Mouse (Mus musculus) brain, embryonic 14.5 days (tissue): ENCODE data around the gene Rdh19.

Source experiments
- CTCF ChIP-seq: fragments of 200-500 bp; IDR thresholded peaks from 2 replicates; pipeline ENCODE4 v1.5.1; 2012; ENCODE audit warnings: inconsistent platforms, mild to moderate bottlenecking, moderate library complexity, borderline replicate concordance; ENCODE audit not compliant: insufficient read depth, insufficient read length; ENCODE audit errors: extremely low read depth
- POLR2A ChIP-seq: fragments of 200-500 bp; IDR thresholded peaks from 2 replicates; pipeline ENCODE4 v1.6.1; 2012; ENCODE audit warnings: mild to moderate bottlenecking, inconsistent platforms, borderline replicate concordance; ENCODE audit not compliant: poor library complexity, insufficient read depth, insufficient read length, severe bottlenecking; ENCODE audit errors: extremely low read depth

DNA sequence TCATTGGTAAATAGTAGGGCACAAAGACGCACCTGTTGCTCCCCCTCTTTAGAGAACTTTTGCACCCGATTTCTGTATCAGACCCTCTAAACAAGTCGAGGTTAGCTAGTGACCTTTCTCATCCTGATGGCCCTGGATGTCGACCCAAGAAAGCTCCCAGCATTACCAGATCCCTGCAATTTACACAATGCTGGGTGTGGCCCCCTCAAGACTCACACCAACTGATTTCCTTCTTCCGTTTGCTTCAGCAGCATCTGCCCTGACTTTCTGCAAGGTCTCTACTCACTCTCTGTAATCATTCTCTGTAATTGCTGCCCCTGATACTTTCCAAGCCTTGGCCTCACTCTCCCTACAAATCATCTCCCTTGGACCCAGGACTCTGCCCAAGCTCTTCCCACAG, 47.0 kb downstream of the Rdh19 start:
- no peak for TF ChIP-seq CTCF
- no peak for TF ChIP-seq POLR2A
